Mouse (Mus musculus) G1E (cell line): Measurements from ENCODE around the gene Rps8.

Experiments used
- CTCF ChIP-seq: IDR thresholded peaks from 2 replicates; pipeline ENCODE4 v1.5.1; 2012; ENCODE audit warnings: low read depth, low read length, inconsistent platforms, mixed read lengths
- GATA1 ChIP-seq: IDR thresholded peaks from 2 replicates; pipeline ENCODE4 v1.6.1; 2012; ENCODE audit warnings: borderline replicate concordance, low read length, inconsistent platforms, mixed read lengths
- GATA2 ChIP-seq: IDR thresholded peaks from 2 replicates; pipeline ENCODE4 v1.6.1; 2012; ENCODE audit warnings: low read depth, low read length, inconsistent platforms, borderline replicate concordance
- POLR2AphosphoS5 ChIP-seq: IDR thresholded peaks from 2 replicates; pipeline ENCODE4 v1.6.1; 2012; ENCODE audit warnings: low read depth, low read length, inconsistent platforms; ENCODE audit not compliant: insufficient replicate concordance
- TAL1 ChIP-seq: conservative IDR thresholded peaks from 2 replicates; pipeline ENCODE4 v1.6.1; 2012; ENCODE audit warnings: low read depth, low read length, inconsistent platforms, mixed read lengths

GRCm38 (mm10) chr4:117123546-117124217, 32.4 kb downstream of the Rps8 start:
- TF ChIP-seq CTCF (no peak), POLR2AphosphoS5 (no peak), TAL1 (no peak), GATA2 (no peak), GATA1 (no peak)
